ENCODE assay signal across 12 mouse cellular contexts in genomic region chr14:43932991-43933390, GRCm38 (mm10). TPM values are rescaled to one million over a fixed set of nuclear protein-coding genes. Genes with fewer than 3 reads are reported as not detected.
DNase-seq lines count a peak whose midpoint lies in the region; ATAC-seq and TF ChIP-seq lines count a peak whose summit lies in the region.
"Not testable (repeated sequence)": the region's sequence is repeated elsewhere in the genome, so short reads cannot be mapped to it uniquely, and the experiment has no call there.
"Had no signal": no experiment of that assay in that cellular context is flagged by ENCODE, and none has a peak within 500 bp of the region (broad histone marks: within the 10 kb centered on the region; RNA-seq: fewer than 3 reads in every experiment).

No protein-coding gene starts in this region.

- H3K4me2 ChIP-seq in hindbrain, postnatal 0 days (ENCODE audit: low read depth, low read length) = not testable (repeated sequence)

- TF ChIP-seq CTCF in hindbrain, postnatal 0 days (IDR thresholded peaks at IDR 0.05; ENCODE audit: low read depth) = peak; percentile 77
- TF ChIP-seq CTCF in lung, adult 2 months (IDR thresholded peaks at IDR 0.05; ENCODE audit: insufficient read depth, low read length) = peak; percentile 29; the same call in 1 of the 2 replicates

- 28% methylated on average over 8 of the region's 8 CpGs for WGBS in hindbrain, postnatal 0 days
- 17% methylated on average over 8 of the region's 8 CpGs for WGBS in lung, adult 2 months

- not testable (repeated sequence) for H3K36me3 ChIP-seq in hindbrain, postnatal 0 days (ENCODE audit: insufficient read depth, low read length)

- H3K9me3 ChIP-seq in hindbrain, postnatal 0 days (ENCODE audit: low read length) = not testable (repeated sequence)

- not testable (repeated sequence) for H3K27me3 ChIP-seq in hindbrain, postnatal 0 days (ENCODE audit: insufficient read depth, low read length)

- not testable (repeated sequence) for H3K27ac ChIP-seq in hindbrain, postnatal 0 days

- not testable (repeated sequence) for TF ChIP-seq POLR2A in lung, adult 2 months (IDR thresholded peaks at IDR 0.05; ENCODE audit: borderline replicate concordance, extremely low read depth, low read depth, low read length)

- DNase-seq in MN1 (ENCODE audit: low spot score) = peak; percentile 8
- DNase-seq in cerebellum, postnatal 10 days = peak; percentile 36 to 52
- peak; percentile 17 to 28 for DNase-seq in frontal cortex, postnatal 36 days (ENCODE audit: low spot score in 2 of 2)
- DNase-seq in hindbrain, postnatal 0 days (ENCODE audit: low spot score) = peak; percentile 62
- peak; percentile 8 to 13 for DNase-seq in layer of hippocampus, postnatal 14 days (ENCODE audit: low spot score in 2 of 2)
- DNase-seq in lung, adult 2 months = peak; percentile 23
- DNase-seq in retina, postnatal 1 day = peak; percentile 72
- DNase-seq in urinary bladder, postnatal 14 days (ENCODE audit: low spot score) = peak; percentile 29

- not testable (repeated sequence) for H3K4me3 ChIP-seq in hindbrain, postnatal 0 days (ENCODE audit: low read length); lung, adult 2 months (replicated peaks; ENCODE audit: extremely low read depth, low read depth, low read length)

- not testable (repeated sequence) for ATAC-seq in hindbrain, postnatal 0 days

- not testable (repeated sequence) for H3K4me1 ChIP-seq in hindbrain, postnatal 0 days (ENCODE audit: insufficient read depth, low read length); lung, adult 2 months (ENCODE audit: control insufficient read depth, insufficient read depth, low read length)

- not testable (repeated sequence) for H3K9ac ChIP-seq in hindbrain, postnatal 0 days (replicated peaks; ENCODE audit: low read length)

RNA-seq across cellular contexts. Expression of gene Gm8113, which starts 7.8 kb away (rescaled TPM):
- total RNA-seq in hindbrain, postnatal 0 days (2014; rRNA removed) = 1.2 and 1.3 TPM in 2 replicates
- 2.6 and 2.9 TPM in 2 replicates for polyA plus RNA-seq in hindbrain, postnatal 0 days (2015; fragmentation: Nextera tagmentation; extraction: Ambion mirVana)
- total RNA-seq in layer of hippocampus, postnatal 14 days (2021) = under 1 TPM in 1 of 2 experiments, not detected in 1; 0.29 TPM
- 2.0 and 2.3 TPM in 2 replicates for polyA plus RNA-seq in lung, adult 2 months (2012; rRNA removed)
- total RNA-seq: layer of hippocampus, adult 18-20 months had no signal

RNA-seq across cellular contexts. Expression of gene Ear10, which starts 9.6 kb away (rescaled TPM):
- total RNA-seq in hindbrain, postnatal 0 days (2014; rRNA removed) = not detected in 2 replicates
- polyA plus RNA-seq in hindbrain, postnatal 0 days (2015; fragmentation: Nextera tagmentation; extraction: Ambion mirVana) = not detected in 2 replicates
- total RNA-seq in layer of hippocampus, postnatal 14 days (2021) = not detected
- not detected in 2 replicates for polyA plus RNA-seq in lung, adult 2 months (2012; rRNA removed)
- total RNA-seq: layer of hippocampus, adult 18-20 months had no signal
- polyA plus RNA-seq: embryonic facial prominence, embryonic 12.5 days; heart, embryonic 10.5 days; midbrain, embryonic 13.5 days had no signal

RNA-seq across cellular contexts. Expression of gene Ang5, which starts 23.9 kb away (rescaled TPM):
- total RNA-seq in hindbrain, postnatal 0 days (2014; rRNA removed) = not detected in 2 replicates
- polyA plus RNA-seq in hindbrain, postnatal 0 days (2015; fragmentation: Nextera tagmentation; extraction: Ambion mirVana) = not detected in 2 replicates
- not detected for total RNA-seq in layer of hippocampus, postnatal 14 days (2021)
- not detected in 2 replicates for polyA plus RNA-seq in lung, adult 2 months (2012; rRNA removed)
- total RNA-seq: layer of hippocampus, adult 18-20 months had no signal
- polyA plus RNA-seq: embryonic facial prominence, embryonic 12.5 days; heart, embryonic 10.5 days; midbrain, embryonic 13.5 days had no signal

RNA-seq across cellular contexts. Expression of gene Ear1, which starts 57.7 kb away (rescaled TPM):
- total RNA-seq in hindbrain, postnatal 0 days (2014; rRNA removed) = not detected in 2 replicates
- polyA plus RNA-seq in hindbrain, postnatal 0 days (2015; fragmentation: Nextera tagmentation; extraction: Ambion mirVana) = not detected in 2 replicates
- total RNA-seq in layer of hippocampus, postnatal 14 days (2021) = not detected
- polyA plus RNA-seq in lung, adult 2 months (2012; rRNA removed) = 60.1 and 70.5 TPM in 2 replicates
- total RNA-seq: layer of hippocampus, adult 18-20 months had no signal
- polyA plus RNA-seq: embryonic facial prominence, embryonic 12.5 days; heart, embryonic 10.5 days; midbrain, embryonic 13.5 days had no signal

Comparison
In these comparisons a context has a peak if more than half of its experiments do, and no peak if none do; other contexts are left out.
1. DNase-seq: peak in every context shown above with its lines; median percentile 72 in retina, postnatal 1 day; 62 in hindbrain, postnatal 0 days; 44 in cerebellum, postnatal 10 days; 29 in urinary bladder, postnatal 14 days; 23 in lung, adult 2 months; 22 in frontal cortex, postnatal 36 days; 10 in layer of hippocampus, postnatal 14 days; 8 in MN1.